Mouse (Mus musculus): ENCODE measurements around the gene Nrn1l. TPM values are rescaled to one million over a fixed set of nuclear protein-coding genes. Genes with fewer than 3 reads are reported as not detected.

Gene Nrn1l
- polyA plus RNA-seq, 1 experiment from 2014 or later: 0.29 TPM

DNA sequence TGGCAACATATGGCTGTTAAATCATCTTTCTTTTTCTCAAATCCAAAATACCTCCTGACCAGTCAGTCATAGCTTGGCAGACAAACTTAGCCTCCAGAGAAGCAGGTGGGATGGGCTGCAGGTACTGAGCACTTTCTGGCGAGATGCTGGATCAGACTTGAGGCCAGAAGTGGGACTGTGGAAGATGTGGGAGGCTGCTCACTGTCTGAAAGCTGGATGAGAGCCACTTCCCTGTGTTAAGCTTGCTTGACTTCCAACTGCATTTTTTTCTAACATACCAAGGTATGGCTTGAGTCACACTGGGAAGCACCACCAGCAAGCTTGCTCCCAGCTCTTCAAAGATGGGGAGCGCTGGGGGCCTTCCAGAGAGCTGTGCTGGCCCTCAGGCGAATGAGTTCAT is 31.8 kb downstream of the Nrn1l start:
- H3K4me3 ChIP-seq (ENCODE audit: low read length): no peak overlapping the region
- no peak overlapping the region for H3K9ac ChIP-seq (ENCODE audit: low read depth, low read length)
- H3K36me3 ChIP-seq (ENCODE audit: control insufficient read depth, insufficient read depth, low read length): no peaks in the 10 kb centered on the region
- no peaks in the 10 kb centered on the region for H3K9me3 ChIP-seq (ENCODE audit: control insufficient read depth, low read length)
- H3K4me2 ChIP-seq (ENCODE audit: low read depth, low read length): no peak overlapping the region
- H3K27ac ChIP-seq (ENCODE audit: low read length): no peak overlapping the region
- H3K27me3 ChIP-seq (replicated peaks; ENCODE audit: control insufficient read depth, insufficient read depth, low read length): no peaks in the 10 kb centered on the region
- 68% methylated on average over 3 of the region's 3 CpGs for WGBS
- H3K4me1 ChIP-seq (ENCODE audit: control insufficient read depth, insufficient read depth, low read length): no peaks in the 10 kb centered on the region
- no peak for ATAC-seq

- H3K36me3 ChIP-seq (ENCODE audit: control insufficient read depth, insufficient read depth, low read length): 0 out of 2 replicates have a peak, but pooled peaks cover 5% of the 10 kb centered on the region
- H3K4me3 ChIP-seq (ENCODE audit: low read length): no peak overlapping the region
- H3K4me1 ChIP-seq (ENCODE audit: control insufficient read depth, insufficient read depth, low read length): no peaks in the 10 kb centered on the region
- H3K27me3 ChIP-seq (replicated peaks; ENCODE audit: control insufficient read depth, insufficient read depth, low read length): no peaks in the 10 kb centered on the region
- peak overlapping the region; percentile 38 for H3K9ac ChIP-seq (ENCODE audit: low read depth, low read length)
- 25% methylated on average over 8 of the region's 8 CpGs for WGBS
- ATAC-seq: peak; percentile 44
- H3K9me3 ChIP-seq (ENCODE audit: control insufficient read depth, low read length): no peaks in the 10 kb centered on the region
- no peak overlapping the region for H3K4me2 ChIP-seq (ENCODE audit: low read depth, low read length)
- H3K27ac ChIP-seq (ENCODE audit: low read length): no peak overlapping the region
Measured at GRCm38 (mm10) chr8:105930602-105931001, 37.2 kb downstream of the Nrn1l start.

DNA sequence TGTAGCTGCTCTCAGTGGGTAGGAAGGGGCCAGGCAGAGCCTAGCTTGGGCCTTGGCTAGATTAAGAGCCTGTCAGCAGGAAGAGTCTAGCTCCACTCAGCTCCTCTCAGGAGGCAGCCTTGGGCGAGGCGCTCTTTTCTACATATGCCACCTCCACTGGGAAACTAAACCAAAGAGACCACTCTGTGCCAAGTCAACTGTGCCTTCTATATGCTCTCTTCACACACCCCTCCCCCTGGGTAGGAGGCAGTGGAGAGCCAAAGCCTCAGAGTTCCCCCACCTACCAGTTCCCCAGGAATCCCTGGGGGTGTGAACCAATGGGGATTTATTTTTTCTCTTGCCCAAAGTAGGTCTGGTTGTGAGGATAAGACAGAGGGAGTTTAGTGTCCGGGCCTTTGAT is 37.9 kb downstream of the Nrn1l start:
- H3K4me1 ChIP-seq (ENCODE audit: control insufficient read depth, insufficient read depth, low read length): peaks cover 3% of the 10 kb centered on the region
- H3K4me2 ChIP-seq (ENCODE audit: low read depth, low read length): no peak overlapping the region
- H3K4me3 ChIP-seq (ENCODE audit: low read length): no peak overlapping the region
- 0 out of 2 replicates have a peak, but pooled peaks cover 8% of the 10 kb centered on the region for H3K36me3 ChIP-seq (ENCODE audit: control insufficient read depth, insufficient read depth, low read length)
- no peaks in the 10 kb centered on the region for H3K27me3 ChIP-seq (replicated peaks; ENCODE audit: control insufficient read depth, insufficient read depth, low read length)
- no peaks in the 10 kb centered on the region for H3K9me3 ChIP-seq (ENCODE audit: control insufficient read depth, low read length)
- H3K27ac ChIP-seq (ENCODE audit: low read length): no peak overlapping the region
- no peak overlapping the region for H3K9ac ChIP-seq (ENCODE audit: low read depth, low read length)
- WGBS: 95% methylated on average over 3 of the region's 3 CpGs
- no peak for ATAC-seq

DNA sequence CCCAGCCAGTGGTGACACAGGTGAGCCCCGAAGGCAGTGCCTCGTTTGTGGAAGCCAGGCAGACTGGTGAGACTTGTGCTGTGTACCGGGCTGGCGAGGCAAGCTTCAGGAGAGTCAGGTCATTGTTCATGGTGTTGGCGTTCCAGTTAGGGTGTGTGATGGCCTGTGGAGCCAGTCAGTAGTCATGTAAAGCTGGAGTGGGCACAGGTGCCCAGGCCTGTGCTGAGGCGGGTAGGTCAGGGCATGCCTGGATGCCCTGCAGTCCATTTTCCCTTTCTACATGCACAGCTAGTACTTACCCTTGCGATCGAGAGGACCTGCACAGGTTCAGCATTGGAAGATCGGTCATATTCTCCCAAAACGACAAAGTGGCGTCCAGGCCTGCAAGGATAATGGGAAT is 39.2 kb downstream of the Nrn1l start:
- H3K4me1 ChIP-seq (ENCODE audit: control insufficient read depth, insufficient read depth, low read length): peaks cover 8% of the 10 kb centered on the region
- H3K4me3 ChIP-seq (ENCODE audit: low read length): no peak overlapping the region
- no peaks in the 10 kb centered on the region for H3K27me3 ChIP-seq (replicated peaks; ENCODE audit: control insufficient read depth, insufficient read depth, low read length)
- H3K9ac ChIP-seq (ENCODE audit: low read depth, low read length): no peak overlapping the region
- no peak for ATAC-seq
- H3K27ac ChIP-seq (ENCODE audit: low read length): no peak overlapping the region
- H3K36me3 ChIP-seq (ENCODE audit: control insufficient read depth, insufficient read depth, low read length): 0 out of 2 replicates have a peak, but pooled peaks cover 8% of the 10 kb centered on the region
- H3K4me2 ChIP-seq (ENCODE audit: low read depth, low read length): no peak overlapping the region
- WGBS: 89% methylated on average over 11 of the region's 11 CpGs
- H3K9me3 ChIP-seq (ENCODE audit: control insufficient read depth, low read length): no peaks in the 10 kb centered on the region

- WGBS: 92% methylated on average over 2 of the region's 2 CpGs
- no peak for ATAC-seq
- no peak within 1 kb of the TSS for H3K9ac ChIP-seq (ENCODE audit: low read depth, low read length)
Measured at GRCm38 (mm10) chr8:105933762-105934161, 40.4 kb downstream of the Nrn1l start, which contains the start of gene Ctrl. Gene Ctrl, minus strand, starts transcription at chr8:105933862.

DNA sequence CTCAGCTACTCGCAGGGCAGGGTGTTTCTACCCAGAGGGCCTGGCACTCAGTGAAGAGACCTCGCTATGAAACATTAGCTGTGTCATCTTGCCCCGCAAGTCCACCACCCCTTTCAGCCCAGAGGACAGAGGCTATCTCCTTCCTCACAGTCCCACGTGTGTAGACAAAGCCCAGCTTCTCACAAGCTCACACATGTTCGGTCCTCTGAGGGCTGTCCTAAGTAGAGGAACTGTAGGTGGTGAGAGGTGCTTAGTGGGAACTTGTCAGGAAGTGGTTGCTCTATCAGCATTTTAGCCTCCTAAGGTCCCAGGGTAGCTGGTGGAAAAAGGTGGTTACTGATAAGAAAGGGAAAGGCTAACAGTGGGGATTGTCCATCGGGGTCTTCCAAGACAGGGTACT is 41.7 kb downstream of the Nrn1l start:
- 0 out of 2 replicates have a peak, but pooled peaks cover 8% of the 10 kb centered on the region for H3K36me3 ChIP-seq (ENCODE audit: control insufficient read depth, insufficient read depth, low read length)
- H3K27me3 ChIP-seq (replicated peaks; ENCODE audit: control insufficient read depth, insufficient read depth, low read length): no peaks in the 10 kb centered on the region
- no peak overlapping the region for H3K27ac ChIP-seq (ENCODE audit: low read length)
- no peak overlapping the region for H3K4me2 ChIP-seq (ENCODE audit: low read depth, low read length)
- no peak for ATAC-seq
- no peaks in the 10 kb centered on the region for H3K9me3 ChIP-seq (ENCODE audit: control insufficient read depth, low read length)
- H3K4me3 ChIP-seq (ENCODE audit: low read length): no peak overlapping the region
- no peak overlapping the region for H3K9ac ChIP-seq (ENCODE audit: low read depth, low read length)
- peaks cover 16% of the 10 kb centered on the region for H3K4me1 ChIP-seq (ENCODE audit: control insufficient read depth, insufficient read depth, low read length)
- WGBS: 79% methylated on average over 6 of the region's 6 CpGs

More at GRCm38 (mm10) chr8:105933762-105934161, 40.4 kb downstream of the Nrn1l start, which contains the start of gene Ctrl:
- H3K27ac ChIP-seq (ENCODE audit: low read length): no peak within 1 kb of the TSS
- H3K9me3 ChIP-seq (ENCODE audit: control insufficient read depth, low read length): no peaks in the 10 kb centered on the region
- H3K27me3 ChIP-seq (replicated peaks; ENCODE audit: control insufficient read depth, insufficient read depth, low read length): no peaks in the 10 kb centered on the region
- H3K4me1 ChIP-seq (ENCODE audit: control insufficient read depth, insufficient read depth, low read length): peaks cover 16% of the 10 kb centered on the region
- H3K36me3 ChIP-seq (ENCODE audit: control insufficient read depth, insufficient read depth, low read length): 0 out of 2 replicates have a peak, but pooled peaks cover 8% of the 10 kb centered on the region
- H3K4me3 ChIP-seq (ENCODE audit: low read length): no peak within 1 kb of the TSS
- H3K4me2 ChIP-seq (ENCODE audit: low read depth, low read length): no peak within 1 kb of the TSS

GRCm38 (mm10) chr8:105935863-105936603 is 42.7 kb downstream of the Nrn1l start:
- Histone ChIP-seq H3K27me3 (replicated peaks; ENCODE audit: control insufficient read depth, insufficient read depth, low read length) (no peaks in the 10 kb centered on the region), H3K4me3 (ENCODE audit: low read length) (peak overlapping the region; percentile 89), H3K27ac (ENCODE audit: low read length) (peak overlapping the region; percentile 48; the same call in 1 of the 2 replicates), H3K36me3 (ENCODE audit: control insufficient read depth, insufficient read depth, low read length) (0 out of 2 replicates have a peak, but pooled peaks cover 8% of the 10 kb centered on the region), H3K4me2 (ENCODE audit: low read depth, low read length) (peak overlapping the region; percentile 80), H3K9ac (ENCODE audit: low read depth, low read length) (peak overlapping the region; percentile 87), H3K9me3 (ENCODE audit: control insufficient read depth, low read length) (no peaks in the 10 kb centered on the region), H3K4me1 (ENCODE audit: control insufficient read depth, insufficient read depth, low read length) (peaks cover 16% of the 10 kb centered on the region)
- 30% methylated on average over 7 of the region's 7 CpGs for WGBS
- ATAC-seq: no peak

DNA sequence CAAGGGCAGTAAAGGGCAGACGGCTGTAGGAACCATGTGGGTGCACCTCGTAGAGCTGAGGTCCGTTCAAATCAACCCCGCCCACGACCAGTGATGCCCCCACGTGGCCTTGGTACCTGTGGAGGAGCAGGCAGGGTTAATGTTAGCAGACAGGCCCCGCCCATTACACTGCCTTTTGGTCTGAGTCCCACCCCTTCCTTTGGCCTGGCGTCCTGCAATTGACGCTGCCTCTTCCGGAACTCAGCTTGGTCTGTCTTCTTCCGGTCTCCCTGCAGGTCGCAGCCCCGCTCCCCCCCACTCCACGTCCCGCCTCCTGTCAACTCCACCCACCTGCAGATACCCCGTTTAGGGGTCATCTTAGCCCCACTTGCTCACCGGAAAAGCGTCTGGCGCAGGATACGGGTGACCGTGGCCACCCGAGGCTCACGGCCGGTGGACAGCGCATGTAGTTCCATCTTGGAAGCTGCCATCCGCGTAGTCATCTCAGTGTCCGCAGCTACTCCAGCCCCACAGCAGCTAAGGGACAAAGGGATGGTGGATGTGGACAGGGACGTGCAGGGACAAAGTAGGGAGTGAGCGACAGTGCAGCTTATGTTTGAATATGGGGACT is 43.6 kb downstream of the Nrn1l start:
- H3K4me2 ChIP-seq (ENCODE audit: low read depth, low read length): peak overlapping the region; percentile 80
- peak overlapping the region; percentile 87 for H3K9ac ChIP-seq (ENCODE audit: low read depth, low read length)
- H3K36me3 ChIP-seq (ENCODE audit: control insufficient read depth, insufficient read depth, low read length): 0 out of 2 replicates have a peak, but pooled peaks cover 8% of the 10 kb centered on the region
- peak overlapping the region; percentile 89 for H3K4me3 ChIP-seq (ENCODE audit: low read length)
- H3K27ac ChIP-seq (ENCODE audit: low read length): peak overlapping the region; percentile 85
- no peaks in the 10 kb centered on the region for H3K27me3 ChIP-seq (replicated peaks; ENCODE audit: control insufficient read depth, insufficient read depth, low read length)
- no peaks in the 10 kb centered on the region for H3K9me3 ChIP-seq (ENCODE audit: control insufficient read depth, low read length)
- peaks cover 16% of the 10 kb centered on the region for H3K4me1 ChIP-seq (ENCODE audit: control insufficient read depth, insufficient read depth, low read length)
- WGBS: under 1% methylated on average over 30 of the region's 30 CpGs
- peak; percentile 90 for ATAC-seq

GRCm38 (mm10) chr8:105937496-105938305 is 44.3 kb downstream of the Nrn1l start:
- Histone ChIP-seq H3K36me3 (ENCODE audit: control insufficient read depth, insufficient read depth, low read length) (0 out of 2 replicates have a peak, but pooled peaks cover 5% of the 10 kb centered on the region), H3K27ac (ENCODE audit: low read length) (peak overlapping the region; percentile 85), H3K27me3 (replicated peaks; ENCODE audit: control insufficient read depth, insufficient read depth, low read length) (no peaks in the 10 kb centered on the region), H3K9ac (ENCODE audit: low read depth, low read length) (peak overlapping the region; percentile 87), H3K4me3 (ENCODE audit: low read length) (peak overlapping the region; percentile 89), H3K4me2 (ENCODE audit: low read depth, low read length) (peak overlapping the region; percentile 80), H3K4me1 (ENCODE audit: control insufficient read depth, insufficient read depth, low read length) (peaks cover 16% of the 10 kb centered on the region), H3K9me3 (ENCODE audit: control insufficient read depth, low read length) (no peaks in the 10 kb centered on the region)
- WGBS: 2% methylated on average over 33 of the region's 33 CpGs
- peak; percentile 47 for ATAC-seq
